Mouse (Mus musculus) left cerebral cortex, adult 11 months (tissue): Measurements from ENCODE around the gene Golga2.
"Not testable (repeated sequence)": the region's sequence is repeated elsewhere in the genome, so short reads cannot be mapped to it uniquely, and the experiment has no call there.

Source experiments
- DNase-seq: peaks from one replicate; pipeline ENCODE4 v3.0.0; 2022; ENCODE audit warnings: low spot score

The Golga2 gene

DNA sequence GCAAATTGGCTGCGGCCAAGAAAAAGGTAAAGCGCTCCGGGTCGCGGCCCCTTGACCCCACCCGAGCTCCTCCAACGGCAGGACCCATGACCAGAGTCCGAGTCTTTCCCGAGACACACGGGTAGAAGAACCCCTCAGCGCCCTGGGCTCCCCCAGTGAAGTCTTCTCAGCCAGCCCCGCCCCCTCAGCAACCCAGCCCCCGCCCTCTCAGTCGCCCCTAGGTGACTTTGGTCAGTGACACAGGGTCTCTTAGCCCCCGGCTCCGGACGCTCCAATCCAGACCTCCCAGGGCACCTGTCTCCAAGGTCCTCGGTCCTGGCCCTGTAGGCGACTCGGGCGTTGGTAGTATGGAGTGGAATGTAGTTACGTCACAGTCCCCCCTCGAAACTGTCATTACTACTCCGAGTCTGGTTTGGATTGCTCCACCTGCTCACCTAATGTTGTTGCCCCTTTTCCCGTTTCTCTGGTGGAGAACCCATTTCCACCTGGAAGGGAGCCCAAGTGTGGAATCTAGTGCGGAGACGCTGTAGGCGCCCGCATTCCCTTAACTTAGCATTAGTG lies 1.3 kb downstream of the Golga2 start:
- no peak for DNase-seq

- no peak for DNase-seq
Measured at GRCm38 (mm10) chr2:32289578-32289977, 2.4 kb downstream of the Golga2 start.

GRCm38 (mm10) chr2:32294348-32294747 lies 7.2 kb downstream of the Golga2 start:
- DNase-seq, result no peak

- DNase-seq, result no peak
Measured at GRCm38 (mm10) chr2:32295285-32295684, 8.1 kb downstream of the Golga2 start.

DNA sequence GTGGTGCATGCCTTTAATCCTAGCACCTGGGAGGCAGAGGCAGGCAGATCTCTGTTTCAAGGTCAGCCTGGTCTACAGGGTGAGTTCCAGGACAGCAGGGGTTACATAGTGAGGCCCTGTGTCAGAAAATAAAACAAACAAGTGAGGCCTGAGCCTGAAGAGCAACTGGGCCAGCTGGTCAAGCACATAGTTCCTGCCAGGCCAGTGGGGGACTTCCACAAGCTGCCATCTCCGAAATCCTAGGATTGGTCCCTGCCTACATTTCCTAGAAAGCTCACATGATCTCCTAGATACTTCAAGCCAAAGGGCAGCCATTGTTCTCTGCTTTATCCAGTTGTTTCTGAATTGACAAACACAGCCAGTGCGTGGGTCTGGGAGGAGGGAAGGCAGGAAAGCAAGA lies 8.7 kb downstream of the Golga2 start:
- DNase-seq, result not testable (repeated sequence)

GRCm38 (mm10) chr2:32299469-32299868 lies 12.3 kb downstream of the Golga2 start:
- DNase-seq, result no peak

- DNase-seq, result no peak
Measured at GRCm38 (mm10) chr2:32302952-32303351, 15.8 kb downstream of the Golga2 start.

- no peak for DNase-seq
Measured at GRCm38 (mm10) chr2:32304145-32304832, 17.1 kb downstream of the Golga2 start.

GRCm38 (mm10) chr2:32305668-32306067 lies 18.5 kb downstream of the Golga2 start:
- DNase-seq, result no peak

DNA sequence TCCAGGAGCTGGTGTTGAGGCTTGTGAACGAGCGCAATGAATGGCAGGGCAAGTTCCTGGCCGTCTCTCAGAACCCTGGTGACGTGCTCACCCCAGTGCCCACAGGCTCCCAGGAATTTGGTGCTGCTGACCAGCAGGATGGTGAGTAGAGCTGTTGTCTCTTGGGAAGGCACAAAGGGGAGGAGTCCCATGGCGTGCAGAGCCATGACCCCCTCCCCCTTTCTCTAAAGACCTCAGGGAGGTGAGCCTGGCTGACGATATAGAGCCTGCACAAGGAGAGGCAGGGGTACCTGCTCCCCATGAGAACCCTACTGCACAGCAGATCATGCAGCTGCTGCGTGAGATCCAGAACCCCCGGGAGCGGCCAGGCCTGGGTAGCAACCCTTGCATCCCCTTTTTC lies 19.0 kb downstream of the Golga2 start:
- no peak for DNase-seq

DNA sequence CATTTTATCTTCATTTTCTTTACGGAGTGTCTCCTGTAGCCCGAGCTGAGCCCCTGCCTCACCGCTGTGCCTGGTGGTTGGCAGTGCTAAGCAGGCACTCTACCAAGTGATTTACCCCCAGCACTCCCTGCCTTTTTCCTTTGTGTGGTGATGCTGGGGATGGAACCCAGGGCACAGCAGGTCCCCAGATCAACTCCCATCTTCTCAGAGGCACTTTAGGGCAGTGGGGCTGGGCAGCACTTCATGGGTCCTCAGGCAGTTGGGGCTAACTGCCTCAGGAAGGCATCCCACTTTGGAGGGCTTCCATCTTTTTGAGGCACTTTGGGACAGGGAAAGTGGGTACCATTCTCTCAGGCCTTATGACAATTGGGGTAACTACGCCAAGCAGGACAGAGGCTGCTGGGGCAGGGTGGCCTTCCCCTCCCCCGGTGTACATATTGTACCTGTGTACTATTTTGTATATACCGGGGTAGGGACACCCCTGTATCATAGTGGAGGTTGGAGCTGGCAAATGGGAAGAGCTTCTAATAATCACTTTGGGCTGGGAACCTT lies 20.1 kb downstream of the Golga2 start:
- DNase-seq, result no peak

- no peak for DNase-seq
Measured at GRCm38 (mm10) chr2:32307941-32308760, 21.0 kb downstream of the Golga2 start.

DNA sequence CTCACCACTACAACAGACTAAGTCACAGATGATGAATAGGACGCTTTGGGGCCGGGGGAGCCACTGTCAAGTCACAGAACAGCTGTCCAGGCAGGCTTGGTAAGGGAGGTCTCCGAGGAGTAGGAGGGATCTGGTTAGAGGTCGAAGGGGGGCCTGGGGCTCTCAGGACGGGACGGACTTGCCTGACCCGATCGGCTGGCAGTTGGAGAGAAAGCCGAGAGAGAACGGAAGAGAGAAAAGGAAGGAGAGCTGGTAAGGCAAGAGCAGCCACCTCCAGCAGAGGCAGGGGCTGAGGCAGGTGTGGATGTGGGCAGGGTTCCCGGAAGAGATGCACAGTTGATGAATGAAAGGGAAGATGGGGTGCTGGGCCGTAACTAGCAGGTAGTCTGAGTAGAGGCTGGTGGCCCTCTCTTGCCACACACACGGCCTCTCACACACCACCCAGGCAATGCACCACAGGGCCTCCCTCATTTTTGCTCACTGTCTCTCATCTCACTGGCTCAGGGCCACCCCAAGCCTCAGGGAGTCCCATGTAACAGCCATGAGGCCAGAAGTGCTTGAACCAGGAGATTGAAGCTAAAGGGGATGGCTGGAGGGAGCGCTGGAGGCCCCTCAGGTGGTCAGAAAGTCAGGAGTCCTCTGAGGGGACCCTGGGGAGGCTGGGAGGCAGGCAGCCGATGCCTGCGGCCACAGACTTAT lies 21.8 kb downstream of the Golga2 start:
- no peak for DNase-seq

GRCm38 (mm10) chr2:32310096-32310845 lies 23.1 kb downstream of the Golga2 start:
- DNase-seq, result no peak

GRCm38 (mm10) chr2:32311443-32312317 lies 24.5 kb downstream of the Golga2 start:
- no peak for DNase-seq

DNA sequence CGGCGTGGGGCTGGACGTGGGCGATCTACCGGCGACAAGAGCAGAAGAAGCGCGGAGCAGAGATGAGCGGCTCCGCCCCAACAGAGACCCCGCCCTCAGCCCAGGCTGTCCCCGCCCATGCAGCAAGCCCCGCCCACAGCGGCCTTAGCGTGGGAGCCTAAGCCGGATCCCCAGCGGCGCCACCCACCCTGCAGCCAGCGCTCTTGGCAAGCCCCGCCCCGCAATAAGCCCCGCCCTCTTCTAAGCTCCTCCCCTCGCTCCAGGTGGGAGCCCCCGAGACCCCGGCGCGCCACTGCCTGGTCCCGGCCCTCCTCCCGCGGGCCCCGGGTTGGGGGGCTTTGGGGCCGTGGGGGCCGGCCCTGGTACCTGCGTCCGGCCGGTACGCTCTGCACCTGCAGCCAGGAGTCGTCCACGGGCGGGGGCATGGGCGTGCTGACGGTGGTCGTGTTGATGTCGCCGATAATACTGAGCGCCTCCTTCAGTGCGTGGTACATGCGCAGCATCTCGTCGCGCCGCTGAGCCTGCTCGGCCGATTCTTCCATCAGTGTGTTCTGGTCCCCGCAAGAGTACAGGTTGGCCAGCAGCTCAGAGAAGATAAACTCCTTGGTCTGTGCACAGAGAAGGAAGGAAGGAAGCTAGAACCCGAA lies 25.3 kb downstream of the Golga2 start:
- no peak for DNase-seq

GRCm38 (mm10) chr2:32314831-32315230 lies 27.6 kb downstream of the Golga2 start:
- no peak for DNase-seq

GRCm38 (mm10) chr2:32315751-32316150 lies 28.6 kb downstream of the Golga2 start:
- no peak for DNase-seq

DNA sequence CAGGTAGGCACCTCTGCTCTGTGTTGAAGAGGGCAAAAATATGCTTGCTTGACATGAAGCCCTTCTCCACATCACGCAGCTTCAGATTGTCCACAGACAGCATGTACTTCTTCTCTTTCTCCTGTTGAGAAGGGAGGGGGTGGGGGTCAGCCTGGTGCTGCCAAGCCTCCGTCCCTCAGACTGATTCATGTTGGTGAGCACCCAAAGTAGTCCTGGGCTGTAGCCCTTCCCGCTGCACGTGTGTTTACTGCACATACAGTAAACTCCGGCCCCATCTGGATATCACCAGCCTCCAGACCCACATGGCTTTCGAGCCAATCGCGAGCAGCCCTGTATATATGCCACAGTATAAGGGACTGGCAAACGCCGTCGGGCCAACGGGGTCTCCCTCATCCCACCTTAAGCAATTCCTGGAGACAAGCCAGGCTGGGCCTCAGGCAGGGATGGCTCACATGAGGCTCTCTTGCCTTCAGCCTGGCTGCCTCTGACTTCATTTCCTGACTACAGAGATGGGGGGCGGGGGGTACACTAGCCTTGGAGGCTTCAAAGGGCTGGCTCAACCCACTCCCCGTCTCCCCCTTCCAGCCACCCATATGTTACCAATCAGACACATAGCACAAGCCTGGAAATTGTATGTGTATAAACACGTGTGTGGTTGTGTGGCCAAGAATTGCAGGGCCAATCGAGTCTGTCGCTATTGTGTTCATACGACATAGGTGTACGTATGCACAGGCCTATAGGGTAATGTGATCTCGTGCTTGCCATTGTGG lies 29.9 kb downstream of the Golga2 start:
- DNase-seq, result no peak
